Mouse (Mus musculus) splenic B cell, adult 2 months (primary cell): ENCODE data around the gene Olfr1062.
"Not testable (repeated sequence)": the region's sequence is repeated elsewhere in the genome, so short reads cannot be mapped to it uniquely, and the experiment has no call there.

ENCODE experiments used
- DNase-seq: peaks from one replicate; pipeline ENCODE4 v3.0.0-alpha.2; 2011; ENCODE audit warnings: low read depth, low spot score
- H3K27me3 ChIP-seq: 2 replicates; pipeline ENCODE4 v1.6.1; 2012; ENCODE audit warnings: mild to moderate bottlenecking, low read length, moderate library complexity, mixed read lengths; ENCODE audit not compliant: control insufficient read depth, poor library complexity, insufficient read depth, severe bottlenecking
- H3K36me3 ChIP-seq: 2 replicates; pipeline ENCODE4 v1.6.1; 2012; ENCODE audit warnings: mild to moderate bottlenecking, low read length, moderate library complexity, mixed read lengths; ENCODE audit not compliant: control insufficient read depth, poor library complexity, insufficient read depth, severe bottlenecking

Olfr1062 gene

GRCm38 (mm10) chr2:86426649-86427048 lies at the start of gene Olfr1062:
Gene Olfr1062, minus strand, starts transcription at chr2:86426749.
- DNase-seq, H3K27me3 ChIP-seq, H3K36me3 ChIP-seq: not testable (repeated sequence)

DNA sequence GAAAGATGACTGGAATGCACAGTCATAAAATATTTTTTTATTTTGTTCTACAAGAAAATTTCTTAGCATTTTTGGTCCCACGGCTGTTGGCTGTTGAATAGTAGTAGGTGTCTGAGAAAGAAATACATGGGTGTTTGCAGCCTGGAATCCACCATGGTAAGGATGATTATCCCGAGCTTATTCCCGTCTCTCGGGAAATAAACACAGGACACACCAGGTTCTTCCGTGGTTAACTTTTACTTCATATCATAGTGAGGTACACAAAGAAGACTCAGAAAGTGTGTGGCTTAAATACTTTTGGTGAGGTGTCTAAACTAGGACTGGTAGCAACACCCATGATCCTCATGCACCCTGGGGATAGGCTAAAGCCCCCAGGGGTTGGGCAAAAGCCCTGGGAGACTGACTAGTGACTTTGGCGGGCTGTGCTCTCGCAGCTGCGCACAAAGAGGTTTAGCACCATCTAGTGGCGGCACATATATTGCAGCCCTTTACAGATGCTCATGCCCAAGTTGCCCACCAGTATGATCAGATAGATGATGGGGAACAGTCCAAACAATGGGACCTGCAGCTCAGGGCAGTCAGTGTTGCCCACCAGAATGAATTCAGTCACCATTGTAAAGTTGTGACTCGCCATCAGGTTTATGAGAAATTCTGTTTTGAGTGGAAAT lies 38.0 kb upstream of the Olfr1062 start:
- no peaks in the 10 kb centered on the region for H3K36me3 ChIP-seq
- no peaks in the 10 kb centered on the region for H3K27me3 ChIP-seq
- peak; percentile 2 for DNase-seq

DNA sequence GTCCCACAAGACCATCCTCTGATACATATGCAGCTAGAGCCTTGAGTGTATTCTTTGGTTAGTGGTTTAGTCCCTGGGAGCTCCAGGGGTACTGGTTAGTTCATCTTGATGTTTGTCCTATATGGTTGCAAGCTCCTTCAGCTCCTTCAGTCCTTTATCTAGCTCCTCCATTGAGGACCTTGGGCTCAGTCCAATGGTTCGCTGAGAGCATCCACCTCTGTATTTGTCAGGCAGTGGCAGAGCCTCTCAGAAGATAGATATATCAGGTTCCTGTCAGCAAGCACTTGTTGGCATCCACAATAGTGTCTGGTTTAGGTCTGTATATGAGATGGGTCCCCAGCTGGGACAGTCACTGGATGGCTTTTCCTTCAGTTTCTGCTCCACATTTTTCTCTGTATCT lies 33.9 kb upstream of the Olfr1062 start:
- no peak for DNase-seq
- Histone ChIP-seq H3K36me3 (no peaks in the 10 kb centered on the region), H3K27me3 (no peaks in the 10 kb centered on the region)

- Histone ChIP-seq H3K27me3 (no peaks in the 10 kb centered on the region), H3K36me3 (no peaks in the 10 kb centered on the region)
- no peak for DNase-seq
Measured at GRCm38 (mm10) chr2:86456169-86456568, 29.6 kb upstream of the Olfr1062 start, which contains the start of gene Olfr1066. Gene Olfr1066, minus strand, starts transcription at chr2:86456269.

DNA sequence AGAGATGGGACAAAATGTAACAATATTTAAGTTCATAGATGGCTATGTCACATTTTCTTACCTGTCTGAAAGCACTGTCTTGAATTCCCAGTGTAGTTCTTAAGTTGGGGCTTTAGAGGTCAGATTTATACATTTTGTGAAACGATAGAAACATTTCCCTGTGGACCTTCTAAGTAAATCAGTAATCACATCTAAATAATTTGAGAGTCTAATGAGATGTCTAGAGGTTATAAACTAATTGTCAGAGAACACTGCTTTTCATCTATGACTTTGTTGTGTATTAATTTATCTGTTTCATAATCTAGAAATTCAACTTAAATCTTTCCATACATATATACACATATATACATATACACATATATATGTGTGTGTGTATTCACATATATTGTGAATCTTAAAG lies 23.9 kb upstream of the Olfr1062 start, which contains the start of gene Olfr1065:
Gene Olfr1065, minus strand, starts transcription at position 101 of the 400 bp plus-strand sequence.
- H3K36me3 ChIP-seq, DNase-seq, H3K27me3 ChIP-seq: not testable (repeated sequence)

DNA sequence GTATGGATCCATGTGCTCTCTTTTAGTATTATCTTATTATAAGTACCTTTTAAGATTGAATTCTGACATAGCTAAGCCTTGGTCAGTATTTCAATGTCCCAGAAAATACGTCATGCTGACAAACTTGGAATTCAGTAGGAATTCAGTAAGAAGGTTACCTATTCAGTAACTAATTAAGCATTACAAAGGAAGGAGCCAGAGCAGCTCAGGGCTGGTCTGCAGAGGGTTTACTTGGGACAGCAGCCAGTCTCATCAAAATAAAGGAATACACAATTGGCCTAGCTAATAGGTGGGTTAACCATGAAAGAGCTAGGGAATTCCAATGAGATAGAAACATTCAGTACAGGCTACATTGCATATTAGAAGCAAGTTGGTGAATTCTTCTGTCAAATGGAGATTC lies 15.6 kb upstream of the Olfr1062 start:
- H3K27me3 ChIP-seq, H3K36me3 ChIP-seq, DNase-seq: not testable (repeated sequence)

DNA sequence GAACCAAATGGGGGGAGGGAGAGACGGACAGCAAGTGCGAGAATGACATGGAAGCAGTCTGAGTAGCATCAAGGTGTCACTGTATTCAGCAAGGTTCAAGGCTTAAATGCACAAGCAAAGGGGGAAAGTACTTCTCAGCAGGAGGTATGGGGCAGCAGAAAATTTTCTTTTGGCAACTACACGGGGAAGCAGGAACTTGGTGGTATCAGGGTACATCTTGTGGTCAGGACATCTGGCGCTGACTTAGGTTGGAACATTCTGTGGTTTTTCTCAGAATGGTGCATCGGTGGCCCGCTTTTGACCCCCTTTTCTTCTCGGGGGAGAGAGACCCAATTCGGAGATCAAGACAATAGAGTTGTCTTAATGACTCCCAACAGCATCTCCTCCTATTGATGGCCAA lies 2.0 kb upstream of the Olfr1062 start:
- DNase-seq, H3K36me3 ChIP-seq, H3K27me3 ChIP-seq: not testable (repeated sequence)

DNA sequence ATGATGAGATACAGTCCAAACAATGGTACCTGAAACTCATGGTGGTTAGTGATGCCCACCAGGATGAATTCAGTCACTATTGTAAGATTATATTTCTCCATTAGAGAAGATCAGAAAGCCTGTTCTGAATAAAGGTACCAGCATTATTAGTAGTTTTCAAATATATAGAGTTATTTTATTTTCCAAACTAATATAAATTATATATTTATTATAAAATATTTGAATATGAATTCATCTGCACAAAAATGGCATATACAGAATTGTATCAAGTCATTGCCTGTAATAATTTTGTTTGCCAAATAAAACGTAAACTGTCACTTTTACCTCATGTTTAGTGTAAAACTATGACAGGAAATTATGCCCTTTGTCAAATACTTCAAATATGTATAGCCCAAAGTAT lies 12.6 kb downstream of the Olfr1062 start, which contains the start of gene Olfr1061:
Gene Olfr1061, minus strand, starts transcription at position 101 of the 400 bp plus-strand sequence.
- no peaks in the 10 kb centered on the region for H3K27me3 ChIP-seq
- no peak for DNase-seq
- H3K36me3 ChIP-seq: no peaks in the 10 kb centered on the region

GRCm38 (mm10) chr2:86395114-86395513 lies 31.4 kb downstream of the Olfr1062 start:
- H3K27me3 ChIP-seq: no peaks in the 10 kb centered on the region
- no peaks in the 10 kb centered on the region for H3K36me3 ChIP-seq
- DNase-seq: no peak

- DNase-seq, H3K36me3 ChIP-seq, H3K27me3 ChIP-seq: not testable (repeated sequence)
Measured at GRCm38 (mm10) chr2:86388461-86388860, 38.1 kb downstream of the Olfr1062 start, which contains the start of gene Olfr1058. Gene Olfr1058, minus strand, starts transcription at chr2:86388561.

GRCm38 (mm10) chr2:86378293-86378692 lies 48.3 kb downstream of the Olfr1062 start, which contains the start of gene Olfr1057:
Gene Olfr1057, minus strand, starts transcription at chr2:86378393.
- H3K36me3 ChIP-seq: no peaks in the 10 kb centered on the region
- no peak for DNase-seq
- H3K27me3 ChIP-seq: no peaks in the 10 kb centered on the region
